Mouse (Mus musculus): Measurements from ENCODE around the gene Uggt1.

- TF ChIP-seq CTCF (IDR thresholded peaks at IDR 0.05; ENCODE audit: extremely low read depth, insufficient read depth, insufficient read length, insufficient replicate concordance) (no peak), POLR2A (IDR thresholded peaks at IDR 0.05; ENCODE audit: low read depth, low read length) (peak; percentile 32; the same call in 1 of the 2 replicates)
Observed at GRCm38 (mm10) chr1:36261708-36262504, 17.4 kb upstream of the Uggt1 start.
